Mouse (Mus musculus) CD4-positive, CD25-positive, alpha-beta regulatory T cell, adult 2 months (primary cell): ENCODE results near the gene Zyg11b.

ENCODE experiments used
- DNase-seq: peaks from one replicate; pipeline ENCODE4 v3.0.0-alpha.2; 2012; ENCODE audit warnings: low read depth, low spot score

The Zyg11b gene

DNA sequence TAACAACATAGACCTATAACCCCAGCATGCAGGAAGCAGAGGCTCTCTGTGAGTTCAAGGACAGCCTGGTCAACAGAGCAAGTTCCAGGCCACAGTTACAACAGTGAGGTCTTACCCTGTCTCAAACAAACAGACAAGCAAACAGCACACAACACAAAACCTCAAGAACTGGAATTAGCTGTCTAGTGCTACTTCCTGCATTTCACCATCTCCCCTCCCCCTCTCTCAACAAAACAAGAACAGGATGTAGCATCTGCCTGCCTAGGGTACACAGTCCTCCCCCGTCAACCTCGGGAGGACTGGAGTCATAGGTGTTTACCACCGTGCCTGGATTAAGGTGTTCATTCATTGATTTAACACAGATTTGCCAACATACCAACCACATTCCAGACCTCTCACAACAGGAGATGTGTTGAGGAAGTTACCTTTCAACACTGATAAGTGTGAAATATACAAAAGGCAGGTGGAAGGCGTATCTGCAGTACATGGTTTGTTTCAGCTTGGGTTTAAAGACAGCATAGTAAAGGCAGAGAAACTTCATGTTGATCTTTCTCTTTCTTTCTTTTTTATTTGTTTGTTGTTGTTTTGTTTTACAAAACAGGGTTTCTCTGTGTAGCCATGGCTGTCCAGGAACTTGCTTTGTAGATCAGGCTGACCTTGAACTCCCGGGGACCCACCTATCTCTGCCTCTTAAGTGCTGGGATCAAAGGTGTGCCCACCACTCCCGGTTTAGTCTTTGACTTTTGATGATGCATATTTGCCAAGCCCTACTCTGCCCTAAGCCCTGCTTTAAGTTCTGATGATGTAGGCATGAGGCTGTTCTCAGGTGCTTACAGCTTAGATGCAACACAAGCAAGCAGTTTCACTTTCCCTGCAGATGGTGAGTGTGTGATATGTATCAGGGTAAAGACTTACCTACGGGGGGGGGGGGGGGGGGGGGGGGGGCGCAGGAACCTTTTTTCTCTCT, 18.0 kb upstream of the Zyg11b start:
- peak; percentile 90 for DNase-seq

GRCm38 (mm10) chr4:108317656-108318605, 17.0 kb upstream of the Zyg11b start:
- peak; percentile 46 for DNase-seq

DNA sequence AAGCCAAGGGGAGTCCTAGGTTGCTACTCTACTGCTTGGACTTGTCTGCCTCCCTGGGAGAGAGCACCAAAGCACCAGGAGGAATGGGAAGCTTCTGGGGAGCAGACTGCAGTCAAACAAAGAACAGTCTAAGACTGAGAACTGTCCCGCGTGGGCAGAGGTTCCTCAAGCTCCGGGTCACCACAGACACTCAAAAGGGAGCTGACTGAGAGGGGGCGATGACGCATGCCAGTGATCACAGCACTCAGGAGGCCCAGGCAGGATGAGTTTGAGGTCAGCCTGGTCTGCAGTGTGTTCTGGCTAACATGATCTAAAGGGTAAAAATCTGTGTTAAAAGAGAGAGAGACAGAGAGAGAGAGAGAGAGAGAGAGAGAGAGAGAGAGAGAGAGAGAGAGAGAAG, 13.1 kb upstream of the Zyg11b start:
- peak; percentile 55 for DNase-seq

DNA sequence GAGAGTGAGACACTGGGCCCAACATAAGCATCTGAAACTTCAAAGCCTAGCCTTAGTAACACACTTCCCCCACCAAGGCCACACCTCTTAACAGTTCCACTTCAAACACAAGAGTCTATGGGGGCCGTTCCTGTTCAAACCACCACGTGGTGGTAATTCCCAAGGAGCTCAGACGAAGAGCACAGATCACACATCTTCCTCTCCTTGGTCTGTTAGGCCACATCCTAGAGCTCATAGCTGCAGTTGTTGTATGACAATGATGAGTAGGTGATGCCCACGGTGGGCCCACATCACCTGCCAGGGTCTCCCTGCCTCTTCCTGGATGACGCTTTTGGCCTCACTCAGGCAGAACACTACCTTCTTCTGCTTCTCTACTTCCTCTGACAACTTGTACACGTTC, 9.8 kb upstream of the Zyg11b start:
- peak; percentile 65 for DNase-seq

DNA sequence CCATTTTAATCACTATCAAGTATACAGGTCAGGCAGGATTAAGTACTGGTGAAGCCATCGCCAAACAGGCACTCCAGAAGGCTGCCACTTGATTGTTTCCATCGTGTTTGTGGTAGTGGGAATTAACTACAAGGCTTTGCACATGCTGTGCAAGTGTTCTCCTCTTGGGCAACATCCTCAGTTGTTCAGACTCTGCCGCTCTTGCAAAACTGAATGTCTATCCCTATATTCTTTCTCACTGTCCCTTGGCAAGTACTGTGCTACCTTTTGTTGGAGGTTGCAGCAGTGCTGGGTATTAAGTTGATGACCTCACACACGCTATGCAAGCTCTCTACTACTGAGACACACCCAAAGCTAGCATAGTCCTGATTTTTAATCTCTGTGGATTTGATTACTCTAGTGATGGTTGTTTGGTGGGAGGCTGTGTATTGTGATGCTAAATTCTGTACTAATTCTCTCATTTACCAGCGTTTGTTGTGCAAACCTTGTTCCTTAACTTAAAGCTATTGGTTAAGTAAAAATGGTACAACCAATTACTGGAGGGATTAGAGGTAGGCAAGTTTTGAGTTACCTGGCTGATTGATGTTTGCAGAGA, 1.5 kb upstream of the Zyg11b start:
- DNase-seq: no peak

- DNase-seq: no peak
Observed at GRCm38 (mm10) chr4:108300266-108300665, 630 bp downstream of the Zyg11b start.

GRCm38 (mm10) chr4:108276973-108277372, 23.9 kb downstream of the Zyg11b start:
- no peak for DNase-seq

- DNase-seq: no peak
Observed at GRCm38 (mm10) chr4:108272286-108272685, 28.6 kb downstream of the Zyg11b start.

DNA sequence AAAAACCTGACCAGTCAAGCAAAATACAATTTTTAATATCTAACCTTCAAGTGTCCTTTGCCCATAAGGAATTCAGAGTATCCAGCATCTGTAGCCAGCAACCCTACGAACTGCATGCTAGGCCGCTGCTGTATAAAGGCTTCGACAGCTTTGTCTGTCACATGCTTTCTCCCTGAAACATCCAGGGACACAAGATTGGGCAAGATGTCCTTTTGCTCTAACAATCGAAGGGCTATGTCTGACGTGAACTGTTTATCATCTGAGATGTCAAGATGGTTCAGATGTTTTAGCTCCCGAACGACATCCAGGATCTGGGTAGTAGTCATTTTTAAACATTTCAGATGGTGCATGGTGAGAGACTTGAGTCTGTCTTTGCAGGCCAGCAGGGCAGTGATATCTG, 35.1 kb downstream of the Zyg11b start:
- DNase-seq: no peak

- peak; percentile 26 for DNase-seq
Observed at GRCm38 (mm10) chr4:108253317-108253716, 47.6 kb downstream of the Zyg11b start.

DNA sequence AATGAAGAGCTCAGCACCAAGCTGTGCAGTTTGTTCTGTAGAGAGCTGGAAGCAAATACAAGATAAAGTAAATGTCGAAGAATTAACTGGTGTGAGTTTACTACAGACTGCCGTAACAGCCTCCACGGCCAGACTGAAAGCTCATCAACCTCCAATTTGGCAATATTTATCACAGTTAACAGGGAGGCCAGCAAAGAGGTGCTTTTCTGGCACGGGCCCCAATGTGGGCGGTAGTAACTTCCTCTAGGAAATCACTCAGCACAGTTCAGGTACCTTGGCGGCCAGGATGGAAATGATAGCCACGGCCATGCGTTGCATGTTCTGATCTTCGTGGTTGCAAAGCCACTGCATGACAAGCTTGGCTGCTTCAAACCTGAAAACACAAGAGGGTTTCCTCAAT, 50.4 kb downstream of the Zyg11b start:
- DNase-seq: no peak

GRCm38 (mm10) chr4:108249314-108249713, 51.6 kb downstream of the Zyg11b start:
- no peak for DNase-seq

DNA sequence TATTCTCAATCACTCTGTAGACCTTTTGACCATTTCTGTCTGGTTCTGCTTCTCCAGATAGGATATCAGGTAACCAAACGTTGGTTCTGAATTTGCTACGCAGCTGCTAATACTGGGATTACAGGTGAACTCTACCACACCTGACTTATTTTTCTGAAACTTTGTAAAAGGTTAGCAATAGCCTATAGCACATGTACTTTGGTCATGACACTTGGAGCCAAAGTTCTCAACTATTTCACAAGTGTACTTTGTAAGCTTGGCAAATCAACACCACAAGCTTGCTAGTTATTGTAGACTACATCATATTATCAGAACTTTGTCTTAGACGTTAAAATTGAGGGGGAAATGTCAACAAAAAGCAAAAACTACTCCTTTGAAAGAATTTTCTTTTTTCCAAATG, 67.2 kb downstream of the Zyg11b start:
- no peak for DNase-seq

DNA sequence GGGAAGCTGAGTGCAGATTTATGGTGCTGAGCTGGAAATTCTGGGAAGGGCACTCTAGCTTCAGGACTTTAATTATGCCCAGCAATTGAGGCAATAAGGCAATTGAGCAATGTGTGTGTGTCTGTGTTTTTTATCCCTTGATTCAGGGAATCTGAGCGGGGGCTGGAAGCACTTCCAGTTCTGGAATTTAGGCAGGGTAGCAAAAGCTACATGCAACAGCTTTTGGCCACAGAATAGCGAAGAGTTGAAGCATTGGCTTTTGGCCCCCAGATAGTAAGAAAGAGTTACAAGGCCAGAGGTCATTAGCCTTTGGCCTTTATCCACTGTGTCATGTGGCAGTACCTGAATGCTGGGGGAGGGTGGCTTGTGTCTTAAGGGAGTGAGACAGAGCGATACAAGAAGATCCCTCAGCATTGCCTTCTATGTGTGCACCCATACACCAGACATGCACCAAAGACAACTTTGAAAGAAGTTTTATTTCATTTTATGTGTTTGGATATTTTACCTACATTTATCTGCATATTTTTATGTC, 75.5 kb downstream of the Zyg11b start:
- no peak for DNase-seq

- DNase-seq: no peak
Observed at GRCm38 (mm10) chr4:108222507-108222906, 78.4 kb downstream of the Zyg11b start.

DNA sequence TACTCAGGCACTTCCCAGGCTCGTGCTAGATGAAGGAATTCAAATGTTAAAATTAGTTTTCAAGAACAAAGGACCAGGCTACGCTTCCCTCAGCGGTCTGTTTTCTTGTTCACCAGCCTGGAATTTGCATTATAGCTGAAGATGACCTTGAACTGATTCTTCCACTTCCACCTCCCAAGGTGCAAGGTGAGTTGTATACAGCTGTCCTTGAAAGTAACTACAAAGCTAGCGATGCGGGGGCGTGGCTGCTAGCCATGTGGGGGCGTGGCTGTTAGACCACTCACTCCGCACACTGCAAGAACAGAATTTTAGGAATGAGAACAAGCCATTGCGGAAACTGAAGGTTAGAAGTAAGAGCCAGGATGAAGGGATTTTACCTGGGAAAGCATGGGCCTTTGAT, 81.9 kb downstream of the Zyg11b start:
- DNase-seq: no peak

- peak; percentile 15 for DNase-seq
Observed at GRCm38 (mm10) chr4:108217332-108218179, 83.3 kb downstream of the Zyg11b start, which contains the start of gene Zyg11a. Zyg11a (minus strand) TSS chr4:108218048.

DNA sequence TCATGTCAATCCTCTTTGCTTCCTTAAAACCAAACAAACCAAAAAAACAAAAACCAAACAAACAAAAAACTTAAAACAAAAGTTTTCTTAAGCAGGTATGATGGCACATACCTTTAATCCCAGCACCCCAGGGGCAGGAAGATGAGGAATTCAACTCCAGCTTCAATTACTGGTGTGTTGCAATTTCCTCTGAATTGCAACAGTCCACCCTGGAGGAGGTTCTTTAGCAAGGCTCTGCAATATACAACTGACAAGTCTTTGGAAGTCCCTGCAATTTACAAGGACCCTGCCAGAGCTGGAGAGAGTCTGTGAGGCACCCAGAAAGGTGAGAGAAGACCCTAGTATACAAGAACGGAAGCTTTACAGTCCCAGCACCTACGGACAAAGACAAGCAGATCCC, 87.9 kb downstream of the Zyg11b start:
- no peak for DNase-seq

DNA sequence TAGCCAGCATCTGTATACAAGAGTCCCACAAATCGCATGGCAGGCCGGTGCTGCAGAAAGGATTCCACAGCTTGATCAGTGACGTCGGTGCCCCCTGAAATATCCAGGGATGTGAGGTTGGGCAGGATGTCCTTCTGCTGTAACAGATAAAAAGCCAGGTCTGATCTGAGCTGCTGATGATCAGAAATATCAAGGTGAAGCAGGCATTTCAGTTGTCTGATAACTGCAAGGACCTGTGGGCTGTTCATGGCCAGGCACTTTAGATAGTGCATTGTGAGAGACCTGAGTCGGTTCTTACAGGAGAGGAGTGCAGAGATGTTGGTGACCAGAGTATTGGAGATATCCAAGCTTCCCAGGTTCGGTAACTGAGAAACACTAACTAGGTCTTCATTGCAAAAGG, 96.3 kb downstream of the Zyg11b start:
- DNase-seq: no peak

DNA sequence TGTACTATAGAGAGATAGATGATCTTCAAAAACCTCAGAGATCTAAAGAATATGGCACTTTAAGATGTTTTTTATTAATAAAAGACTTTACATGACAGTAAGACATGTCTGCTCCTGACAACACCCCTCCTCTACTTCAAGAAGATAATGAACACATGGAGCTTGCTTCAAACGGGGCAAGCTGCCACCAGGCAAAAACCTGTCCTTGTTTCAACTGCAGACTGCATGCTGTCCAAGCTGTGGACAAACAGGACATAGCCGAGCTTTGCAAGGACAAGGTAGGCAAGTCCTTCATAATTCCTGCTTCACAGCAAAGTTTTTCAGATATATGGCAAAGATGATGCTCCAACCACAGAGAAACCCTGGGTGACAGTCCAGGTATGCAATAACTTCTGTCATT, 101.7 kb downstream of the Zyg11b start:
- DNase-seq: no peak
